Mouse (Mus musculus) megakaryocyte, embryonic 14.5 days (primary cell): ENCODE data around the gene Trhr2.

ENCODE experiments used
- FLI1 ChIP-seq: IDR thresholded peaks from 2 replicates; pipeline ENCODE4 v1.6.1; 2012; ENCODE audit warnings: low read length, inconsistent platforms, mixed read lengths
- GATA1 ChIP-seq: IDR thresholded peaks from 3 replicates; pipeline ENCODE4 v1.6.1; 2012; ENCODE audit warnings: mixed read lengths, low read length, inconsistent platforms, borderline replicate concordance

GRCm38 (mm10) chr8:122350309-122351089, 10.0 kb downstream of the Trhr2 start:
- TF ChIP-seq GATA1 (no peak), FLI1 (no peak)
